Mouse (Mus musculus): ENCODE measurements at regions not wholly inside any gene's neighbourhood (a gene's known extent, or its start where the extent isn't known, plus 50 kb on each side); places are given as distances from the start of the nearest gene placed in this dataset.

DNA sequence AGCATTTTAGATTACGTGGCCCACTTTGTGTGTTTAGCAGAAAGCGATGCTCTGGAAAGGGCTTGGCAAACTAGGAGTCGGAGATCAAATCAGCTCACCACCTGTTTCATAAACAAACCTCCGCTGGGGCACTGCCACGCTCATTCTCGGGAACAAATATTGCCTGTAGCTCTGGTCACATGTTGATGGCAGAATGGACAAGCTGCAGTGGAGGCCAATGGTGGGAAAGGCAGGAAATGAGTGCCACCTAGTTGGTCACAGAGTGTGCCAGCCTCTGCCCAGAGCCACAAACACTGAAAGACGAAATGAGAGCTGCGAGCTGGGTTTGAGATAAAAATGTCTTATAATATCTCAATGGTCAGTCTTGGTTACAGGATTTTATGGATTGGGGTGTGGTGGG, 259.2 kb upstream of the Csf3r start:
- peak in 1 of 2 experiments; percentile 0 for DNase-seq

DNA sequence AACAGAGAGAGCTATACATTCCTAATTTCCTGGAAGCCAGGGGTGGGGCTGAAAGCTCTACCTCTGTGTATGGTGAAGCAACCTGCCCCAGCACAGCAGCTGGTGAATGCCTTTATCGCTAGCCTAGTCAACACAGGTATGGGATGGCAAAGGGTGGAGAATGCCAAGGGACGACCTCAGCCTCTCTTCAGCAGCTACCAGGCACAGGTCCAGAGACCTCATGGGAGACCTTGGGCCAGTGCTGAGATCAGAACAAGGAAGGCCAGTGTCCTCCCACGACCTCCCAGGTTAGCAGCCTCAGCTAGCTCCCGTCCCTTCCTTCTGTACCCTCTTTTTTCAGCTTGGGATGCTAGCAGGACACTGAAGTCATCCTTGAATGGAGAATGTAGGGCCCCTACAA, 247.2 kb upstream of the Csf3r start:
- no peak for DNase-seq

DNA sequence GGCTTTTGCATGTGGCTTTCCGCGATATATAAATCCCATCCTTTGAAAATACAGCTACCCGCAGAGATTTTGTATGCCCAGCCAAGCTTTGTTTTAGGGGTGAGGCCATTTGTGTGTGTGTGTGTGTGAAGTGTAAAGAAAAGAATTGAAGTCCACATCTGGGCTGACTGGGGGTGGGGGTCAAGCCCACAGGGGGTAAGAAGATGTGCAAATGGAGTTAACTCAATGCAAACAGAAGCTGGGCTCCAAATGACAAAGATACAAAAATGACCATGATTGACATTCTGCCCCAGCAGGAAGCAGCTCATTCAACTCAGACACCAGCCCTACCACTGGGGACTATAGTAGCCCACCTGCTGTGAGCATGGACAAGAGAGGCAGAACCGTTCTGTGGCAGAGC, 244.2 kb upstream of the Csf3r start:
- no peak for DNase-seq

DNA sequence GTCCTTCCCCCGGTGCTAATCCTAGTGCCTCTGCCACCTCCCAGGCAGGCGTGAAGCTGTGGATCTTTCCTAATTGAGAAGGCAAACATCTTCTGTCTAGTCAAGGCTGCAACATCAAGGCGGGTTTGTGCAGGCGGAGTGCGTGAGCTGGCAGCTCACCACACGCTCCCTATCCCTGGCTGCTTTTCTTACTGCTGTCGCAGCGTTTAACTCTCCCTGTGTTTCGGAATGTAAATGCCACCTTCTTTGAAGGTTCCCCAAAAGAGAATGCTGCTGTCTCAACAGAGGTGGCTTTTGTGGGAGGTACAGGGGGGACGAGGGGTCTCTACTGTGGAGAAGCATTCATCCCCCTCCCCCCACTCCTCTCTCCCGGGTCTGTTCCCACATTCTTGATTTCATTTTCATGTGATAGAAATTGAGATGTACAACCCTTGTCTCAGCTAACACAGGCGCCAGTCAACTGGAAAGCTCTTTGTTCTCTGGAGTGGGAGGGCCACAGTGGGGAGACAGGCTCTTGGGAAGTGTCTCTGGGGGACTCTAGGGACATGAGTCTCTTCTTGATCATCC, 243.3 kb upstream of the Csf3r start:
- DNase-seq: no peak

DNA sequence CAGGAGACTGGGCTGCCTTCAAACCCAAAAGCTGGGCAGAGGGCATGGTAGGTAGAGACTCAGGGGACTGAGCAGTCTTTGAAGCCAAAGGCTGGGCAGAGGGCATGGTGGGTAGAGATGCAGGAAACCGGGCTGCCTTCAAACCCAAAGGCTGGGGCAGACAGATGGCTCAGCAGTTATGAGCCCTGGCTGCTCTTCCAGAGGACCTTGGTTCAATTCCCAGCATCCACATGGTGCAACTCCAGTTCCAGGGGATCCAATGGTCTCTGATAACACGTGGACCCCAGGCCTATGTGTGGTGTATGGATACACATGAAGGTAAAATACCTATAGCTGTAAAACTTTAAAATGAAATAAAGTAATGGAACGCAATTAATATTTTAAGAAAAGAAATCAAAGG, 242.0 kb upstream of the Csf3r start:
- no peak for DNase-seq

DNA sequence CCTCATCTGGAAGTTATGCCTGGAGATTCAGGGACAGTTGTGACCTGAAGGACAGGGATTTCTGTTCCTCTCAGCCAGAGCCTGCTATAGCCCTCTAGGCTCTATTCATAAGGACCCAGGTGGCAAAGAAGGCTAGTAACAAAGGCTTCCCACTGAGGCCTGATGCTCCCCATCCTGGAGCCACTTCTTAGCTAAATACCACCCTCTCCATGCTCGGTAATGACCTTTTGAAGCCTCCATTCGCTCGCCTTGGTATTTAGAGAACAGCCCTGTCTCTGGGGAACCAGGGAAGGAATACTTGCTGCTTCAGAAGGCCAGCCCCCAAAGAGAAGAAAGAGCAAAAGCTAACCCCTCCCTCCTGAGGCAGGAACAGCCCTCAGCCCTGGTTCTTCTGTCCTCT, 238.3 kb upstream of the Csf3r start:
- no peak for DNase-seq

DNA sequence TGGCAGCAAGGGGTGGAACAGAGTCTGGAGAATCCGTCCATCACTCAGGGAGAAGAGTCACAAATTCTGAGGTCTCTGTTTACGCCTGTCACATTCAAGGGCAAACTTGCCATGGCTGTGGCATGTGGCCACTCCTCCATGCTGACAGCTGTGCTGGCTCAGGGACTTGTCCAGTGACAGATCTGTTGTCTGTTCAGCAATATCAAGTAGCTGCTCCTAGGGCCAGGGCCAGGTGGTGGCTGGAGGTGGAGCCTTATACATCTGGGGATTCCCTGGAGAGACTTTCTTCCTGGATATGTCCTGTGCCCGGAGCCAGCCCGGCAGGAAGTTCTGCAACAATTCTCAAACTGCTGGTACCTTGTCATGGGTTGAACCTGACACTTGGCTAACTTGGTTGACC, 229.7 kb upstream of the Csf3r start:
- DNase-seq: no peak

DNA sequence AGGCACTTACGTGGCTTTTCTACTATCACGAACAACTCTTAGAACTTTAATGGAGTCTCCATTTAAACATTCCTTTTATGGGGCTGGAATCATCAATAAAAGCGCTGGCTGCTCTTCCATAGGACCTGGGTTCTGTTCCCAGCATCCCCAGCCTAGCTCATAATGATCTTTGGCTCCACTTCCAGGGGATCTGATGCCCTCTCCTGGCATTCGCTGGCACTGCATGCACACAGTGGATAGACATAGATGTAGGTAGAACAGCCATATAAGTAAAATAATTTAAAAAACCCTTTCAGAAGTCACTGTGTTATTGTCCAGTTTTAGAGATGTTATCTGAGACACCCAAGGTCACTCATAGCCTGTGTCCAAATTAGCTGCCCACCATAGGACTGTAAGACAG, 216.4 kb upstream of the Csf3r start:
- DNase-seq: no peak

DNA sequence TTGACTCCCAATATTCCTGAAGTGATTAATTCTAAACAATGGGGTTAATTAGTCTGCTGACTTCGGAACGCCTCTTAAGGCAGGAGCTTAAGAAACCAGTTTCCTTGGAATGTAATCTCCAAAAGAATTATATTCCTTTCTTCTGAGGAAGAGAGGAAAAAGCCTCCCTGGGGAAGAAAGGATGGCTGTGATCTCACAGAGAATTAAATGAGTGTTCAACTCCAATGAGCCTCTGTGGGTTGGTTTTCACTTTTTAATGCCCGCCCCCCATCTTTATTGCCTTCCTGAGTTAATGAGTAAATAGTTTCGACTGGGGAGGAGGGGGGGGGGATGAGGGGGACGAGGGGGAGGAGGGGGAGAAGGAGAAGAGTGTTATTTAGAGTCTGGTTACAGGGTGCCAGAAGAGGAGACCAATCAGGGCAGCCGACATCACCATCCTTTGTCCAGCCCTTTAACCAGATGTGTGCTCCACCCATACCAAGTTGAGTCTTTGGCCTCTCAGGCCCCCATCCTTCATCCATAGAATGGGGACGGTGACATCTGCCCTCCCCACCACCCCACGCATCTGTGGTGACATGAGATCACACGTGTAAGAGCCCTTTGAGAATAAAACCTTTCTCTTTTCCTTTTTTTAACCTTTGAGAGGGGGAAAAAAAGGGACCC, 214.8 kb upstream of the Csf3r start:
- DNase-seq: no peak

DNA sequence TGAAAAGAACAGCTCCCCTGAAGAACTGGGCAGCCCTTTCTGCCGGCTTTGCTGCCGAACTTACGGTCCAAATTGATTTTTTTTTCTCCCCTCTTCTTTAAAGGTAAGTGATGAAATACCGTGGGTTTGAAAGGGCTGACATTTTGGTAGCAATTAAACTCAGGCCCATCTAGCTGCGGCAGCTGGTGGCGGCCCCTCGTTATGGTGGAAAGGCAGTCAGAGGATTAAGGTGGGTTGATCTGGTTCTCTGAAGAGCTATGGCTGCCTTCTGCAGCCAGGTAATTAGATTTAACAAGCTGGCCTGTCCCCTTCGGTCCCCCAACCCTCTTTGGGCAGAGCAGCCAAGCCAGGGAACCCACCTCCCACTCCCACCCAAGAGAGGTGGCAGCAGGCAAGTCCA, 214.1 kb upstream of the Csf3r start:
- no peak for DNase-seq

DNA sequence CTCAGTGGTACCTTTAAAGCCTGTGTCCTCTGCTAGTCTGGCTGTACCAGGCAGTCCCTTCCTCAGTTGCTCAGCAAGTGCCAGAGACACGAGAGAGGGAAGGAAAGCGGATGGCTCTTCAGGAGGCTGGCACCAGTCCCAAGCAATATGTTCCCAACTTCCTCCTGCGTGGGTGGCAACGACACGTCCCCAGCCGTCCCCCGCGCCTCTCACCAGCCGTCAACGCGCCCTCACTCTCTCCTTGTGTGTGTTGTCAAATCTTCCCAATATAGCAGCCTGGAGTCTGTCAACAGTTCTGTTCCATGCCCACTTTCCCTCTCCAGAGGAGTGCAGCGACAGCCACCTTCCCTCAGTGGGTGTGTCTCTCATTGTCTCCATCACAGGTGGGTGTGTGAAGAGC, 210.0 kb upstream of the Csf3r start:
- no peak for DNase-seq

DNA sequence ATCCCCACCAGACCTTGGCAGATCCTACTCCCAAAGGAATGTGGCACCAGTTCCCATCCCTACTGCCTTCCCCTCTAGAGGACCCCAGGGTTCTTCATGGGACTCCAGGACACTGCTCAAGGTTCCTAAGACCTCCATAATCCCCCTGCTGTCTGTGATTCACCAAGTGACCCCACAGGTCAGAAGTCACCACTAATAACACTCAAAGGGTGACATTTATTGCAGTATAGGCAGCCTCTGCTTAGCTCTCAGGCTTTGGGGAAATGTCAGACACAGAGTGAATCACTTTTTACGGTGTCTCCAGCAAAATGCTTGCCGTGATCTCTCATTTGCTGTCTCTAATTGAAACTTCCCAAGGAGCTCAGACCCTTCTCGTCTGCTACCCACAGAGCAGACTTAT, 209.1 kb upstream of the Csf3r start:
- no peak for DNase-seq

DNA sequence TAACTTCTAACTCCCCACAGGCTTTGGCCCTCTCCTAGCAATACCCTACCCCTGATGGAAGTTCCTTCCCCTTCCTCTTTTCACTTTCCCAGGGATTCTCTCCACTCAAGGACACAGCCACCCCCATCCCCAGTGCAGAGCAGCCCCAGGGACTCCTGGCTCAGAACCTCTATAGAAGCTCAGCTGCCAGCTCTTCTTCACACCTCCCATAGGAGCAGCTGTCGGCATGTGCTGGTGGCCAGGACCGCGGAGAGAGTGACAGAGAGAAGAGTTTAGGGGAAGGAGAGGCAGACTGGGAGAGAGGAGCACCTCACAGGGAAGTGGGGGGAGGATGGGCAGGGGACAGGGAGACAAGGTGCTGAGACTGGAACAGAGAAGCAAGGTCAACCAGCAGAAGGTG, 199.8 kb upstream of the Csf3r start:
- DNase-seq: no peak

DNA sequence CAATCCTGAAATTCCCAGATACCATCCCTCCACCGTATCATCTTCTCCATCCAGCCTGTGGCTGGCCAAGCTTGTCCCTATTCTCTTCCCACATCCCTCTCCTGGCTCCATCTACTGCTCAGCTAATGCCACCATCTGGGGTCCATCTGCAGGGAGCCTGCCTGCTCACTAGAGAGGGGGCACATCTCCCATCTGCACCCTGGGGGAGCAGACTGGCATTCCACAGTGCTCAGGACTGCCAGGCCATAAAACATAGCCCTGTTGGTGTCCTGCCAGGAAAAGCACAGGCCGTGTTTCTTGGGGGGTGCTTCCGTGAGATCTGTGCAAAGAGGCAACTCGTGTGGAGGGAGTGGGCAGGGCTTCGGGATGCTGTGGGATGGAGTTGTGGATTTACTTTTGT, 197.9 kb upstream of the Csf3r start:
- DNase-seq: no peak

DNA sequence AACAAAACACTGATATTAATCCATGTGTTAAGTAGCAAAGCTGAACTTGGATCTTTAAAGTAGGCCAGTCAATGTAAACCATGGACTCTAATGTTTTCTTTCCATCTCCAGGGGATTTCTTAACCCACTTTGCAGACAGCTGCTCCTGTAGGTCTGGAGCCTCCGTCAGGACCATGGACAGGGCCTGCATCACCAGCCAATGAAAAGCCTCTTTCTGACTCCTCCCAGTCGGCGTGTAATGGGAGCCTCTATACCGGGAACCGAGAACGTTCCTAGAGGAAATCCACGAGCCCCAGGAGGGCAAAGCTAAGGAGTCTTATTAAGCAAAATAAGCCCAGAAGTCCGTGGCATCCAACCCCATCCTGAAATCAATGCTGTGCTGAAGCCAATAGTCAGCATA, 189.1 kb upstream of the Csf3r start:
- DNase-seq: peak; percentile 3 to 44

DNA sequence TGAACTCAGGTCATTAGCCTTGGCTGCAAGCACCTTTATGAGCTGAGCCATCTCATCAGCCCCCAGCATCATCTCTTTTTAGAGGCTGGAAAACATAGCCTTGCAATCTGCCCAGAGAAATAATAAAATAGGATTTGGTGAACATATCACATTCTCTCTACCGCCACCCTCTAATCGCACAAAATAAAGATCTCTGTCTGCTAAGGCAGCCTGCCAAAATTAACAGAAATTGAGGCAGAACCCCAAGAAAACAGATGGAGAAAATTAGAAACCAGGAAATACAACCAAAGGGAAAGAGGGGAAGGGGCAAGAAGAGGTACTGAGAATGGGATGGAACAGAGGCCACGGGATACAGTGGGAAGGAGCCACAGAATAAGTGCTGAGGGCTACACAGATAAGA, 176.8 kb upstream of the Csf3r start:
- no peak for DNase-seq

DNA sequence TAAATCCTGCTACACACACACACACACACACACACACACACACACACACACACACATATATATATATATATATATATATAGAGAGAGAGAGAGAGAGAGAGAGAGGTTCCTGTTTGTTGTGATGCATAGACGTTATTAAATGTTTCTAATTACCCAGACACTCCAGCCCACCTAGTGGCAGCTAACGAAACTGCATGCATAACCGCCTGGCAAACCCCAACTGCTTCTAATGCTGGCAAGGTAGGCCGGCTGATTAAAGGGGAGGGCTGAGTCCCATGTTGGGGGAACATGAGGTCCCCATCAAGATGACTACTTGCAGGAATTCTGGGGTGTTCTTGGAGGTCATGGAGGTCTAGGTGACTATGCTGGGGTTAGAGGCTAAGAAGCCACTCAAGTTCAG, 174.1 kb upstream of the Csf3r start:
- peak; percentile 18 to 80 for DNase-seq

DNA sequence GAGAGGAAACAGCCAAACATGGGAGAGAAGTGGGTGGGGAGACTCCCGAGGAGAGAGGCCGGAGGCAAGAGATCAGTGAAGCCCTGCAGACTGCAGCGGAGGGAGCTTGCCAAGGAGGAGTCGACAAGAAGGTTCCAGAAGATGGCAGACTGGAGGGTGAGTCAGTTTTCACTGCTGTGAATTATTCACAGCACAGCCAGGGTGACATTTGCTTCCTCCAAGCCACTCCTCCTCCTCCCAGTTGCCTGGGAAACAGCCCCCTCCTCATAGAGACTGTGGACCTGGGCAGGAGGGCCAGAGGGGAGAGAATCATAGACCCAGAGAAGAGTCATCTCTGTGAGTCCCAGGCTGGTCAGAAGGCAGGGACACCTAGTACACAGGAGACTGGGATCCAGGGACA, 171.8 kb upstream of the Csf3r start:
- DNase-seq: no peak

DNA sequence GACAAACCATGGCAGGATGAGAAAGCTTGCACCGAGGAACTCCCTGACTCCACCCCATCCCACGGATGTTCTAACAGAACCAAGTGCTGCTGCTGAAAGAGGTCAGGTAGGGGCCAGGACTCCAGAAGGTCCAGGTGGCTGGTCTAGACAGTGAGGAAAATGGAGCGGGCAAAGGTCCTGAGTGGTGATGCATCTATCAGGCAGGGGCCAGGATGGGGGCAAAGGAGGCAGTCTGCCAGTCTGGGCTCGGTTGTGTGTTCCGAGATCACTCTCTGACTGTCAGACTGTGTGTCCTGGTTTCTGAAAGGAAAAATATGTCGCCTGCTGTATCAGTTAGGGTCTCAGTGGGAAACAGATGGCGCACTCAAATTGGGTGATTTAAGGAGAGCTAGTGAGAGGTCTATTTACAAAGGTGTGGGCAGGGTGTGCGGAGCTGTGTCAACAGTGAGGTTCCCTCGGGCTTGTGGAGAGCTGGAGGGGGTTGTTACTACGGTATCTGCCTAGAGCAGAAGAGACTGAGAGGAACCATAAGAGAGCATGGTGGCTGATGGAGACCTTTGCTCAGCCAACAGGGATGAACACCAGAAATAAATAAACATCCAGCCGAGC, 168.3 kb upstream of the Csf3r start:
- DNase-seq: no peak

DNA sequence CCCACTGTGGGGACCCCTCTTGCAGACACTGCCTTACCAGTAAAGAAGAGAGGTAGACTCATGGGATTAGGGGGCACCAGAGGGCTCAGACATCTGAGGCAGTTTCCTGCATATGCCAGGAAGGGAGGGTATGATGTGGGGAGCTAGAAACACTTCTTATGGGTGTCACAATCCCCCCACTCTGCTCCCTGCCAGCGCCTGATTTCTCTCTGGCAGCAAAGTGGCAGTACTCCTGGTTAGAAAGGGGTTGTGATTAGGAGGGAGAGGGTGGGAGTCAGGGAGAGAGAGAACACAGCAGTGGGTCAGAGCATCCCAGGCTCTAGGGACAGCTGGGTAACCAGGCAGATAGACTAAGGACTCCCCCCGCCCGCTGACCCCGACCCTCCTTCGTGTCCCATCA, 167.6 kb upstream of the Csf3r start:
- DNase-seq: no peak

DNA sequence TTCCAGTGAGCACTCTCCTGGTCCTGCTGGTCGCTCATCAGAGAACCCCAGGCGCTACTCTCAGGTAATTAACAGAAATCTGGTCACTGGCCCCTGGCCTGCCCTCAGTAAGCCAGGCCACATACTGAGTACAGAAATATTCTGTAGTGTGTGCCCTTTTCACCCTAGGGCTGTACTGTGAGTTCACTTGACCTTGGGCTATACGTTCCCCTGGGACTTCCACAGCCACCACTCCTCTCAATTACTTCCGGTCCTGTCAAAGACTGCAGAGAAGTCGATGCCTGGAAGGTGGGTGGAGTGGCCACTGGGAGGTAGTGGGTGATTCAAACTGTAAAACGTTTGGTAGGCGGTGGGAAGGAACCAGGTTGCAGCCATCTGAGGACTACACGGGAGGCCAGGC, 159.3 kb upstream of the Csf3r start:
- DNase-seq: no peak

DNA sequence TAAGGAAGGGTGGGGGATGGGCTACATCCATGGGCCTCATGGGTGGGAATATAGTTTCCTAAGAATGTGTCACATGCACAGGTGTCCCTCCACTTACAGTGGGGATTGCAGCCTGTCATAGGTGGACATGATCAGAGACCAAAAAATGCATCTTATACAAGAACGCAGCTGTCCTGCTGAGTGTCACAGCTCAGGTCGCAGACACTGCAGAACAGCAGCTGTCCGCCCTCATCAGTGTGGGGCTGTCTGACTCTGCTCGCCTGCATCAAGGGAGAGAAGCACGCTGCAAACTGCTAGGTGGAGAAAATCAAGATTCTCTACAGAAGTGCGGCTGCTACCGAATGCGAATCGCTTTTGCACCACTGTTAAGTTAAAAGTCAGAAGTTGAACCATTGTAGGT, 158.6 kb upstream of the Csf3r start:
- no peak for DNase-seq

DNA sequence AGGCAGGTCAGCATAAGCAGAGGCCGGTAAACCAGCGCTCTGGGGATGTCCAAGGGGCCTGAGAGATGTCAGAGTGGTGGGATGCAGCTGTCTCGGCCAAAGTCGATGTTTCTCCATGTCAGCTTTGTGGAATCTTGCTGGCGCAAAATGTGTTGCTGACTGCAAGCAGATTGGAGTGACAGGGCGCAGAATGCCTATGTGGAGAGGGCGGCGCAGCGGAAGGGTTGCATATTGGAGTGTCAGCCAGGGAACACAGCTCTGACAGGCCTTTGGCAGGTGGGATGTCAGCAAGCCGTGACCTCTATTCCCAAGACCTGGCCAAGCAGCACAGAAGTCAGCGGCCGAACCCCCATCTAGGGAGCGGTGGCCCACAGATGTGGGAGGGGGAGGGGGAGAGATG, 153.1 kb upstream of the Csf3r start:
- no peak for DNase-seq

DNA sequence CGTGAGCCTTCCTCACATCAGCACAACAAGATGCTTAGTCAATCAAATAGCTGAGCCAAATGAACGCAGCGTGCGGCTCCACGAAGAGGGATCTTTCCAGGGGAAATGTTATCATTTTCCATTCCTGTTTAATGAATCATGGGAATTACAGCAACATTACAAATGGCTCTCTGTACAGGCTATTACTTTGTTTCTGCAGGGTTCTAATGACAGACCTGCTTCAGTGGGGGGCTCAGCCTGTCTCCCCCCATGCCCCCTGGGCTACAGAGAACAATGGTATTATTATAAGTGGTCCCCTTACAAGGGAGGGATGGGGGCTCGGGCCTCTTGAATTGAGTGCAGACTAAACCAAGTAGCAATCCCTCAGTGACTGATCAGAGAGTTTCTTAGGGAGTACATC, 144.3 kb upstream of the Csf3r start:
- no peak for DNase-seq

DNA sequence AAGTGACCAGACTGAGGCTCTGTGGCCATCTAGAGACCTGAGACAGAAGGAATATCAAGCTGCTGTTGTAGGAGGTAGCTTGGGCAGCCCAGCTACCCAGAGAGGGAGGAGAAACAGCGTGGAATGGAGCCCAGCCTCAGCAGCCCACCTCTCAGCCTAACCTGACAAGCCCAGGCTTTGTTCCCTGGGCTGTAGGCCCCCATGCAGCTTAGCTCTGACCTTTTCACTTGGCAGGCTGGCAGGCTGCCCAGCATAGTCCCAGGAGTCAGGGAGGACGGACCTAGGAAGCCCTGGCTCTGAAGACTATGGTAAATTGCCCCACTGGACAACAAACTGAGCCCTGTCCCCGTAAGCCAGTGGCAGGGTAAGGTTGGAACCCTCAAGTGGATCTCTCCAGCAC, 141.8 kb upstream of the Csf3r start:
- peak; percentile 58 to 82 for DNase-seq
